Mouse (Mus musculus) cerebellum, postnatal 14 days (tissue): ENCODE data around the gene Pdcd5.

Source experiments
- DNase-seq, 2 experiments: peaks; one replicate each; pipeline ENCODE4 v3.0.0; 2021; ENCODE audit warnings: mixed read lengths in 2 of 2

The Pdcd5 gene

GRCm38 (mm10) chr7:35647101-35647698 lies at the start of gene Pdcd5:
Gene Pdcd5, minus strand, starts transcription at chr7:35647521.
- peak; percentile 99 for DNase-seq

DNA sequence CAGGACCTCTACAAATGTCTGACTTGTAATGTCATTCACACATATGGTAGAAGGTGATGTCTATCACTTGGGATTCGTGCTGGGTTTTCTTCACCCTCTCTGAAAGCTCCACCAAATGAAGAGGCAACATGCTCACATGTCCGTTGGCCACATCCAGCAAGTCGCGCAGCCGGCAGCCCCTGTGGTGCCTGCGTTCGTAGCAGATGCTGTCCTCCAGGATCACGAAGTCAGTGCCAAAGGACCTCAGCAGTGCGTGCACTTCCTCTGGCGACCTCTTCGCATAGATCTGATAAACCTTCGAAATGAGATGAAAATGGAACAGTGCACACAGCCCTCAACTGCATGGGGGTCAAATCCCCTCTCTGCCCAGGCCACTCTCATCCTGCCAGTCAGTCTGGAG lies 45.3 kb upstream of the Pdcd5 start:
- peak; percentile 36 to 45 for DNase-seq

GRCm38 (mm10) chr7:35692117-35692516 lies 44.8 kb upstream of the Pdcd5 start:
- DNase-seq = peak in 1 of 2 experiments; percentile 46

GRCm38 (mm10) chr7:35688781-35689349 lies 41.5 kb upstream of the Pdcd5 start:
- no peak for DNase-seq

GRCm38 (mm10) chr7:35688276-35688675 lies 41.0 kb upstream of the Pdcd5 start:
- no peak for DNase-seq

GRCm38 (mm10) chr7:35687229-35687628 lies 39.9 kb upstream of the Pdcd5 start:
- peak; percentile 28 to 31 for DNase-seq

GRCm38 (mm10) chr7:35686756-35687155 lies 39.4 kb upstream of the Pdcd5 start:
- DNase-seq = peak; percentile 79 to 80

- no peak for DNase-seq
Measured at GRCm38 (mm10) chr7:35686216-35686615, 38.9 kb upstream of the Pdcd5 start.

DNA sequence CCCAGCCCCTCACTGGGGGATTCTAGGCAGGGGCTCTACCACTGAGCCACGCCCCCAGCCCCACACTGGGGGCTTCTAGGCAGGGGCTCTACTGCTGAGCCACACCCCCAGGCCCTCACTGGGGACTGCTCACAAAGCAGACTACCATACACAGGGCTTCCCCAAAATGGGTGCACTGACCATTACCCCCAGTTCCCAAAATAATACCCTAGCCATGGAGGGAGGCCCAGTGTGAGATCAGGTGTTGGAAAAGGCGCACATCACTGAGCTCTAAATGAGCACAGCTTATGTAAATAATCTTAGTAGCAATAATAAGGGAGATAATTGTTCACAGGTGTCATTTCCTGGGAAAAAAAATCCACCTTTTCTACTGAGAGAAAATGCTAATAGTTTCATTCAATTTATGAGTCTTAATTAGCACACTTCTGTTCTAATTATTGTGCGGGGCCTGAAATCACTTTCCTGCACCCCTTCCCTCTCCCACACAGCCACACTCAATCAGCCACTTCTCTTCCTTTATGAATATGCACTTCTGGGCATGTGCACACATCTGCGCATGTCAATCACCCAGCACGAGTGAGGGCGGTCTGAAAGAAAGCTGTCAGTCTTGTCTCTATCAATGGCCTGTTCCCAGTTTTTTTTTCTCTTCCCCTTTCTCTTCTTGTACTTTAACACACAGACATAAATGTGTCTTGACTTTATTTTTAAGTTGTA lies 36.2 kb upstream of the Pdcd5 start:
- DNase-seq = no peak

GRCm38 (mm10) chr7:35681559-35681958 lies 34.2 kb upstream of the Pdcd5 start:
- peak in 1 of 2 experiments; percentile 26 for DNase-seq

DNA sequence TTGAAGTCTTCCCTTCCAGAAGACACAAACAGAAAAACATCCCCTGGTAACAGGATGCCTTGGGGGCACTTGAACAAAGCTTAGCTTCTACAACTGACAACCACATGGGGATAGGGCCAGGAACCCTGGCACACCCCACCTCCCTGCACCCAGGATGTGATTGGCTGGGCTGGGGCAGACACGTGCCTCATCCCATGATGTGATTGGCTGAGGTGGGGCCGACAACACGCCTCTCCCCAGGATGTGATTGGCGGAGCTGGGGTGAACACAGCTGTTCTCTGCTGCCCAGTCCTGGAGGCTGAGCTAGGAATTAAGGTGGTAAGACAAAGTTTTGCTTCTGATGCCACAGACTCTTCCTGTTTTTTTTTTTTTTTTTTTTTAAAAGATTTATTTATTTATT lies 31.7 kb upstream of the Pdcd5 start:
- DNase-seq = no peak

DNA sequence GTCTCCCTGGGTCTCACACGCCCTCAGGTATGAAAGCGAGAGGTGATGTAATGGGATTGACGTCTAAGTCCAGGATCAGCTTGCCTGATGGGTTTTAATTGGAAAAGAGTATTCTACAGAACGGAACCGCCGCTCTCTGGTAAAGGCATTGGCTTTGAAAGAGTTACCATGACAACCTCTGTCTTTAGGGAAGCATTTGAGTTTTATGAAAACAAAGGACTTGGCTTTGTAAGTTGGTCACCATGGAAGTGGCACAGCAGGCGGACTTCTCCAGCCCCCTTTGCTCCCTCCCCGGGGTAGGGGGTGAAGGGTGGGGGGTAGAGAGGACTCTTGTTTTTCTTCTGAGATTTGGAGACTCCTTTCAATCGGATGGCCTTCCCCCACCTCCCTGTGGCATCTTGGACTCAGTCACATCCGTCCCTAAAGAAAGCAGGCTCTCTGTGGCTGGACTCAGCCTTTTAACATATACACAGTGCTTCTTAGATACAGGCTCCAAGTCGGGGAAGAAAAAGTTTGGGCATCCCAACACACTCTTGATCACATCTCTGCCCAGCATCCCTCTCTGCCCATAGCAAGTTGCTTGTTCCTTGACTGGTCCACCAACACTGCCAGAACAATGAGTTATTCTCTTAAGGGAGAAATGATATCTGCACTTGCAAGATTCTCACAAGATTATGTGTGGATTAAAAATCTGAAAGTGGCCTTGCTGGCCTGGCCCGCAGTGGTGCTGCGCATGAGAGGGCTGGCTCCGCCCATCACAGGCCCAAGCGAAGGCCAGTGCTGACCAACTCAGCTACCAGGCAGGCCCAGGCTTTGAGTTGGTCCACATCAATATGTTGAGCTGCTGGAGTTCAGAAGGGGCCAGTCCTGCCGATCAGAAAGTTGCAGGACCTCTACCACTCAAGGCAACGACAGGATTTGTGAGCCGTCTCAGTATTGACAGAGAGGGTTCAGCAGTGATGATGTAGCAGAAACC lies 21.0 kb upstream of the Pdcd5 start:
- no peak for DNase-seq

DNA sequence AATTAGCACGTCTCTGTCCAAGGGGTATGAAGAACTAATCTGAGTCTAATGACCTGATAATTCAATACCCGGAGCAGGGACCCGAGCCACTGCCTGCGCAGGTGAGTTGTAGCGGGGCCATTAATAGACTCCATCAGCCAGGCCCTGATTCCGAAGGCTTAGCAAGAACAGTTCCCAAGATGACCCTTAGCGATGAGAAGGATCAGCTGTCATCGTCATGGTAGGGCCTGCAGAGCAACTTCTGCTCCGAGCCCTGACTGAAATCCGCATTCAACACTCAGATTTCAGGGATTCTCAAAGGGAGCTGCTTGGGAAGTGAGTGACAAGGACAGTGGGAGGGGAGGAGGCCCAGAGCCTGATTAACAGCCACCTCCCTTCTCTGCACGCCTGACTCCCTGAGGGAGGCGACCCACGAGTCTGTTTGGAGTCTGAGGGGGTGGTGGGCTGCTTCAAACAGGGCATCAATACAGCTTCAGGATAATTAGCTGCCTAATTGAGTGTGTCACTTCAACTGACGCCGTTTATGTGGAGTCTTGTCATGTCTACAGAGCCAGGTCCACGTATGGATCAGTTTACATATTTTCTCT lies 16.6 kb upstream of the Pdcd5 start:
- DNase-seq = no peak

GRCm38 (mm10) chr7:35659173-35659572 lies 11.9 kb upstream of the Pdcd5 start:
- DNase-seq = peak; percentile 25 to 61

DNA sequence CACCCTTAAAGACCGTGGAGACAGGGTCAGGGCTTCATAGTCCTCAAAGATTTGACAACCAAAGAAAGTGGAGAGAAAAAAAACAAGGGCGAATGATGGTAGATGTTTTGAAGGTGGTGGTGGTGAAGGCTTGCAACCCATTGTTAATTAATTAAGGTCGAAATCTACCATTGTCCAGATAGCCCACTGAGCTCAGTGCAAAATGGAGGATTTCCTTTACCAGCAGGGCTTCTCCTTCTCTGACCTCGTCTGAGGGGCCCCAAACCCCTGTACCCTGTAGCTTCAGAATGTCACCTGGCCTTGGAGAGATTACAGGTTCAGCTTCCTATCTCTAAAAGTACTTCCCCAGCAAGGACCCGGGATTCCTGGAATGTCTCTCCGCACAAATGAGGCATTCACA lies 10.5 kb upstream of the Pdcd5 start:
- no peak for DNase-seq

GRCm38 (mm10) chr7:35651583-35652270 lies 4.4 kb upstream of the Pdcd5 start:
- peak in 1 of 2 experiments; percentile 22 for DNase-seq

DNA sequence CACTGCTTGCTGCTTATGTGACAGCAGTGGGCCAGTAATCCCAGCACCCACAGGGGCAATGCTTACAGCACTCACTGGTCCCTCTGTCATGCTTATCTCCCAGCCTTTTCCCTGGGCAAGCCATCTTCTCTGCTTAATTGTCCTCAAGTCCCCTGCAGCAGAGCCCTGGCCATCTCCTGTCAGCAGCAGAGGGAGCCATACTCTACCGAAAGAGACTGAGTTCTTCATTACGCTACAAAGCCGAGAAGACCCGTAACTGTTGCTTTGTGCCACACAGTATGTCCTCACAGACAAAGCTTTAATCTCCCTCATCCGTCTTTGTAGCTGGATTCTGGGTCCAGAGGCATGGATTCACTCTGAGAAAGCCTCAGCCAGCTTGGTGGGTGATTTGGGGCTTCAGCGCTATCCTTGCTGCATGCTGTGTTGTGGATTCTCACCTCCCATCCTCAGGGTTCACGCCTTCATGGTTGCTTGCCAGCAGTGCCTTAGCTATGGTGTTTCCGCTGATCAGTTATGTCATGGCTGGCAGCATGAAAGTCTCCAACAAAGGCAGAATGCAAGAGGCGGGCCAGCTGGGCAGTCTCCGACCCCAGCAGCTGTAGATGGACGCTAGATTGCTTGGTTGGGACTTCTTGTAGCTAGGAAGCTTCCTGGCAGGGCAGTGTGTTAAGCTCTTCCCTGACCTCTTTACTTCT lies 3.5 kb upstream of the Pdcd5 start:
- DNase-seq = peak; percentile 48 to 63

DNA sequence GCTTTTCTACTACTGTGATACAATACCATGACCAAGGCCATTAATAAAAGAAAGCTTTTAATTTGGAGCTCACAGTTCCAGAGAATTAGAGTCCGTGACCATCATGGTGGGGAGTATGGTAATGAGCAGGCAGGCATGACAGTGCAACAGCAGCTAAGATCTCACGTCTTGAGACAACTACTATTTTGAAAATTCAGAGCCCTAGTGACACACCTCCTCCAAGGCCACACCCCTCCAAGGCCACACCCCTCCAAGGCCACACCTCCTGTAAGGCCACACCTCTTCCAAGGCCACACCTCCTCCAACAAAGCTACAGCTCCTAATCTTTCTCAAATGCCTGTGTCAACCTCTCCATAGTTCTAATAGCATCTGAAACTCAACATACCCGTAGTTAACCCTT lies 1.8 kb upstream of the Pdcd5 start:
- DNase-seq = peak in 1 of 2 experiments; percentile 55

- no peak for DNase-seq
Measured at GRCm38 (mm10) chr7:35648239-35649069, 1.1 kb upstream of the Pdcd5 start.
